Mouse (Mus musculus) spleen, adult 2 months (tissue): Measurements from ENCODE around the gene Ampd1. TPM values are rescaled to one million over a fixed set of nuclear protein-coding genes. Genes with fewer than 3 reads are reported as not detected.

Source experiments
- DNase-seq, 2 experiments: peaks; one replicate each; pipeline versions ENCODE4 v3.0.0 to v3.0.0-alpha.2; 2012 to 2021; ENCODE audit warnings: low spot score in 2 of 2, low read depth in 1 of 2
- H3K27ac ChIP-seq: fragments of 200-500 bp; 2 replicates; pipeline ENCODE4 v1.5.1; 2012; ENCODE audit warnings: low read length, inconsistent platforms; ENCODE audit not compliant: insufficient read depth
- H3K27me3 ChIP-seq: fragments of 200-500 bp; 2 replicates; pipeline ENCODE4 v1.6.1; 2012; ENCODE audit warnings: mild to moderate bottlenecking, moderate library complexity, low read length, inconsistent platforms; ENCODE audit not compliant: control insufficient read depth, insufficient read depth
- H3K36me3 ChIP-seq: fragments of 200-500 bp; 2 replicates; pipeline ENCODE4 v1.6.1; 2012; ENCODE audit warnings: mild to moderate bottlenecking, low read length, inconsistent platforms; ENCODE audit not compliant: control insufficient read depth, insufficient read depth
- H3K4me1 ChIP-seq: fragments of 200-500 bp; 2 replicates; pipeline ENCODE4 v1.6.1; 2011; ENCODE audit warnings: inconsistent platforms; ENCODE audit not compliant: control insufficient read depth, insufficient read depth, insufficient read length
- H3K4me3 ChIP-seq: fragments of 200-500 bp; 2 replicates; pipeline ENCODE4 v1.5.1; 2011; ENCODE audit warnings: mild to moderate bottlenecking, inconsistent platforms; ENCODE audit not compliant: insufficient read depth, insufficient read length; ENCODE audit errors: extremely low read depth
- CTCF ChIP-seq: fragments of 200-500 bp; IDR thresholded peaks from 2 replicates; pipeline ENCODE4 v1.5.1; 2011; ENCODE audit warnings: mild to moderate bottlenecking, inconsistent platforms; ENCODE audit not compliant: insufficient read depth, insufficient read length, insufficient replicate concordance; ENCODE audit errors: extremely low read depth
- POLR2A ChIP-seq: fragments of 200-500 bp; IDR thresholded peaks from 2 replicates; pipeline ENCODE4 v1.6.1; 2011; ENCODE audit warnings: low read depth, low read length, inconsistent platforms
- WGBS: fragments of 180-500 bp; shearing (Covaris S2); methylation state at CpG from one replicate; pipeline ENCODE4 v1.1.7; 2018; 5-methylcytosine and 5-hydroxymethylcytosine counted together
- polyA plus RNA-seq: library from polyadenylated mRNA; depleted of rRNA; stranded (reverse); fragments of >200 nt; gene quantifications from 2 replicates; pipeline ENCODE4 v1.2.3, GENCODE M21; 2012

The Ampd1 gene
- polyA plus RNA-seq, 1 experiment = 1.2 TPM

DNA sequence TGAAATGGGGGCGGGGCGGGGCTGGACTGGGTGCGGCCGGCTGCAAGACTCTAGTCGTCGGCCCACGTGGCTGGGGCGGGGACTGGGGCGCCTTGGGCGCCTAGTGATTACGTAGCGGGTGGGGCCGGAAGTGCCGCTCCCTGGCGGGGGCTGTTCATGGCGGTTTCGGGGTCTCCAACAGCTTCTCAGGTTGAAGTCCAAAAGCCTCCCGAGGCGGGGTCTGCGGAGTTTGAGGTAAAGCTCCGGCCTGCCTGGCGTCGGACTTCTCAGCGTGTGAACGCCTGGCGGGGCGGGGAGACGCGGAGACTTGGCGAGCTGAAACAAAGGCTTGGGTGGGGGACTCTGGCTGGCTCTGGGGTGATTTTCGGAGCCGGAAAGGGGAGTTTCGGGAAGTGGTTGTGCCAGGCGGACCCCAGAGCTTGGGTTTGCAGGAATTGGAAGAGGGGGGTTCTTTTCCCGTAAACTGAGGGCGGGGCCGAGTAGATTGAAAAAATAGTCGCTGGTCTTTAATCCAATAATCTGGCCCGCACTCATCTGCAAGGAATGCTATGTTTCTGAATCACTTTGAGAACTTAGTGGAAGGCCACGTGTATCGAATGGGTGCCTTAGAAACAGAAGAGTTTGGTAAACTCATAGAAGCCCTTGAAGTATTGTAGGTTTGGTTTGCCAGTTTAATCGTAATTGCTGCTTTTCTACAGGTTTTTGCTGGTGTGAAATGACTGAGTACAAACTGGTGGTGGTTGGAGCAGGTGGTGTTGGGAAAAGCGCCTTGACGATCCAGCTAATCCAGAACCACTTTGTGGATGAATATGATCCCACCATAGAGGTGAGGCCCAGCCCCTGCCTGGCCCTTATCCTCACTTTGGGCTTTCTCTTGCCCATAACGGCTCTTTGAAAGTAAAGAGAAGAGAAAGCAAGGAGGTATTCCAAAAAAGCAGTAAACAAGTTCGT is 15.3 kb upstream of the Ampd1 start, which contains the start of gene Nras:
Nras (plus strand) TSS at position 79 of the 951 bp plus-strand sequence.
- DNase-seq = peak; percentile 79 to 91
- Histone ChIP-seq H3K27ac (peak within 1 kb of the TSS; percentile 84), H3K4me3 (peak within 1 kb of the TSS; percentile 78), H3K27me3 (no peaks in the 10 kb centered on the region), H3K36me3 (peaks cover 34% of the 10 kb centered on the region), H3K4me1 (peaks cover 3% of the 10 kb centered on the region)
- TF ChIP-seq CTCF (no peak), POLR2A (peak; percentile 40)
- WGBS = 2% methylated on average over 46 of the region's 46 CpGs

DNA sequence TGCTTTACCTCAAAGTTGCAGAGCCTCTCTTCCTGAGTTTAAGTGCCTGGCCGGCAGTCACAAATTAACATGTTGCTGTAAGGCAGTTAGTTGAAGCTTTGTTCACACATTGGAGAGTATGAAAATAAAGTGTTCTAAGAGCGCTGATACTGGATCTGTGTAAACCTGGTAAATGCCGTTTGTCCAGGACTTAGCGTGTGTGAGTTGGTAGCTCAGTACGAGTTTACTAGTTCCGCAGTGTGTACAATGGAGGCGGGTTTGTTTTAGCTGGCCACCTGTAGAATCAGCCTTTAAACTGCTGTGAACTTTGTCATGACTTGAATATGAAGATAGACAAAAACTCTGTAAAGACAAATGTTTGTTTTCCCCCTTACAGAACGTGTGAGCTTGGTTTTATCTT is 6.9 kb upstream of the Ampd1 start:
- no peak overlapping the region for H3K4me3 ChIP-seq
- H3K27me3 ChIP-seq = no peaks in the 10 kb centered on the region
- H3K27ac ChIP-seq = no peak overlapping the region
- no peak for TF ChIP-seq CTCF
- TF ChIP-seq POLR2A = no peak
- DNase-seq = no peak
- H3K4me1 ChIP-seq = no peaks in the 10 kb centered on the region
- WGBS = 92% methylated on average over 8 of the region's 8 CpGs
- peaks cover 33% of the 10 kb centered on the region for H3K36me3 ChIP-seq

DNA sequence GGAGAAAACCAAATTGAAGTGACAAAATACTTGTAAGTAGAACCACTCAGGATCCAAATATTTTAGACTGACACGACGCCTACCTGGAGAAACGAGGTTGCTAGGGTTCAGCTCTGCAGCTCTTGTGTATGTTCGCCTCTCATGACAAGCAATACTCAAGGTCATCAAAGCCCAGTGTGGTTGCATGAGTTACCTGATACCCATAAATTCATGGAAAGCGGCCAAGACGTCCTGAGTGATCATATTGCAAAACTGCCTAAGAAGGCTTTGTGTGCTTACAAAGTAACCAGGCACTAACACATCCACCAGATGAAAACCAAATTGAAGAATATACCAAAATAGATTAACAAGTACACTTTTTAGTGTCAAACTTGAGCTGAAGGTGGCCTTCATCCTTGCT is 4.8 kb upstream of the Ampd1 start:
- H3K36me3 ChIP-seq = peaks cover 20% of the 10 kb centered on the region
- 94% methylated on average over 6 of the region's 6 CpGs for WGBS

DNA sequence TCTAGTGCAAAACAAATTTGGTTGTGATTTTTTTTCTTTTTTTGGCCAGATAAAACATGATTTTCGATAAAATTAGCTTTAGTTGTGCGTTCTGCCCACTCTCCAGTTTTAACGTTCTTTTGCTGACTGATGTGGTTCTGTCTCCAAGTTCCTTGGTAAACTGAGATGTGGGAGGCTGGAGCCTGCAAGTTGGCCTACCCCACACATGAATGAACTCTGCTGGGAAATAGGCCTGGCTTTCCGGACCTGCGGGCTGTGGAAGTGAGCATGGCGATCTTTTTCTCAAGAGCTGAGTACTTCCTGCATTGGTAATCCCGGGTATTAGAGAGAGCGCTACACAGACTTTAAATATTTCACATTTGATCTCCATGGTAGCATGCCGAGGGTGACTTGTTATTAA is 2.1 kb downstream of the Ampd1 start:
- H3K27ac ChIP-seq = no peak overlapping the region
- TF ChIP-seq CTCF (no peak), POLR2A (no peak)
- WGBS = 89% methylated on average over 9 of the region's 9 CpGs
- no peaks in the 10 kb centered on the region for H3K4me1 ChIP-seq
- no peaks in the 10 kb centered on the region for H3K27me3 ChIP-seq
- no peak overlapping the region for H3K4me3 ChIP-seq
- no peaks in the 10 kb centered on the region for H3K36me3 ChIP-seq
- no peak for DNase-seq

More for the DNA sequence above, 4.8 kb upstream of the Ampd1 start:
- DNase-seq = no peak
- Histone ChIP-seq H3K27me3 (no peaks in the 10 kb centered on the region), H3K27ac (no peak overlapping the region), H3K4me1 (no peaks in the 10 kb centered on the region), H3K4me3 (no peak overlapping the region)
- TF ChIP-seq CTCF (no peak), POLR2A (no peak)

DNA sequence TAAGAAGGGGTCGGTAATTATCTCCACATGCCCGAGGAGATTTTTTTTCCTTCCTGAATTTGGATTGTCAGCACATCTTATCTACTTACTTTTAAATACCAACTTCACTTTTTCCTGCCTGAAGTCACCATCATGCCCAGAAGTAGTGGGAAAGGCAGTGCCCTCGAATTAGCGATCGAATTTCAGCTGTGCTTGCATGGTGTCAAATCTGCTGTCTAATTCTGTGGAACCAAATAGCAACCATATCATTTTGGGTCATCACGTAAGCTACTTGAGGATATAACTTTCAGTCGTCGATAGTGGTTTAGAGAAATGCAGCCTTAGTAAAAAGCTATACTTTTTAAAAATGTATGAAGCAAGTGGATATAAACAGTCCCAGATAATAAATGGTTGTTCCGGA is 2.7 kb downstream of the Ampd1 start:
- no peak for TF ChIP-seq POLR2A
- TF ChIP-seq CTCF = no peak
- 89% methylated on average over 9 of the region's 9 CpGs for WGBS
- Histone ChIP-seq H3K4me3 (no peak overlapping the region), H3K36me3 (no peaks in the 10 kb centered on the region), H3K27ac (no peak overlapping the region), H3K27me3 (no peaks in the 10 kb centered on the region), H3K4me1 (no peaks in the 10 kb centered on the region)
- no peak for DNase-seq

DNA sequence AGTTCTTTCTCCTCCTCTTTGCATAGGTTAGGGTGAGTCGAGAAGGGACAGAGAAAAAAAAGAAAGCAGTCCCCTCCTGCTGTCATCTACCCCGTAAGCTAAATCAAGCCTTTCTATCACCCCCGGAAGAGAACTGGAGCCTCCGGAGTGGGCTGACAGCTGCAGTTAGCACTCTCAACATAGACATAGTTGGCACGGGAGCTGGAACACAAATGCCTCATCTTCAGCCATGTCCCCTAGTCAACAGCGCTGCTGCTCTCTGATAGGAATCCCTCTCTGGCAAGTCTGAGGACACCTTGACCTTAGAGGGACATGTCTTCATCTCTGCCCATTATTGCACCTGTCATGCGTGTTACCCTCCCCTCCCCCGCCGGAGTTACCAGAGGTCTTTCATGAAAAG is 5.5 kb downstream of the Ampd1 start:
- no peak overlapping the region for H3K27ac ChIP-seq
- TF ChIP-seq POLR2A (no peak), CTCF (no peak)
- H3K4me3 ChIP-seq = no peak overlapping the region
- 85% methylated on average over 9 of the region's 9 CpGs for WGBS
- no peaks in the 10 kb centered on the region for H3K27me3 ChIP-seq
- no peaks in the 10 kb centered on the region for H3K36me3 ChIP-seq
- H3K4me1 ChIP-seq = no peaks in the 10 kb centered on the region
- no peak for DNase-seq

DNA sequence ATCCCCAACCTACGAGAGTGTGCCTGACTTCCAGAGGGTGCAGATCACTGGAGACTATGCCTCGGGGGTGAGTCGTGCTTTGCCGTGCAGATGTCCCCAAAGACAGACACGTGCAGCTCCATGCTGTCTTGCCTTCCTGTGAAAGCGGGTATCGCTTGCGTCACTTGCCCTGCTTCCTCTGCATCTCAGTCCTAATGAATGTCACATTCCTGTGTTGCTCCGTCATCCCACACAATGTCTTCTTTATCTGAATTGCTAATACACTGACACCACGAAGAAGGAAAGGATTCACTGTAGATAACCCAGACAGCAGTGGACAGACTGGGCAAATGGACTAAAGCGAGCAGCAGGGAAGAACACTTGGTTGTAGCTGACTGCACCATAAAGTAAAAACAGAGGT is 7.2 kb downstream of the Ampd1 start:
- no peak overlapping the region for H3K27ac ChIP-seq
- H3K4me1 ChIP-seq = no peaks in the 10 kb centered on the region
- H3K36me3 ChIP-seq = no peaks in the 10 kb centered on the region
- H3K4me3 ChIP-seq = no peak overlapping the region
- TF ChIP-seq POLR2A (no peak), CTCF (no peak)
- no peak for DNase-seq
- H3K27me3 ChIP-seq = no peaks in the 10 kb centered on the region
- WGBS = 80% methylated on average over 11 of the region's 11 CpGs
